ENCODE assay signal across 15 mouse cellular contexts in the genomic region with DNA sequence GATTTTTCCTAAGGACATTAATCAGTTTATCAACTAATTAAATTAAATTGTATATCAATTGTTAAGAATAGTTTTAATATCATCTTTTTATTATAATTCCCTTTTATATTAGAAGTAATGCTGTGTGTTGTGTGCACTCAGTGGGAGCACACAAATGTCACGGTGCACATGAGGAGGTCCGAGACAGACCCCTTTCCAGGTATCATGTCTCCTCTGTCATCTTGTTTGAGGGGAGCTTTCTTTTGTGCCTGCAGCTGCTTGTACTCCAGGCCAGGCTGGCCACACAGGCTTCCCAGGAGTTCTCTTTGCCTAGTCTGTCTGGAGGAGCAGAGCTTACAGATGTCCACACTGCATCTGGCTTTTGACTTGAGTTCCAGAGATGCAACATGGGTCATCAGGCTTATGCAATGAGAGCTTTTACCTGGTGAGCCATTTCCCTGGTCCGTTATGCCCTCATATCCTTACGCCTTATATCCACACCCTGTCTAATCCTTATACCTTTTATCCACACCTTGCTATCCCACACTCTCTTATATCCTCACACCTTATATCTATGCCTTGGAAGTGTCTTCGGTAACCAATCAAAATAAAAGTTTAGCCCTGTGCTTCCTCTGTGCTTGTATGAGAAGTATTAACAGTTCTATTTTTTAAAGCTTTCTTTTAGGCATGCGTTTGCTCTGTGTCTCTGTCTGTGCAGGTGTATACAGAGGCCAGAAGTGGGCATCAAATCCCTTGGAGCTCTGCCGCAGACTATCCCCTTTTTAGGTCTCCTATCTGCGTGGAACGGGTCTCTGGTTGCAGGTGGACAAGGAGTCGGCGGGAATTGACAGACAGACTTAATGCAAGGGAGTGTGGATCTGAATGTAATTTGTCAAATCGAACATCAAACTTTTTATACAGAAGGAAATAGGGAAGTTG. TPM values are rescaled to one million over a fixed set of nuclear protein-coding genes. Genes with fewer than 3 reads are reported as not detected.
DNase-seq lines count a peak whose midpoint lies in the region.
"Had no signal": no experiment of that assay in that cellular context is flagged by ENCODE, and none has a peak within 500 bp of the region (broad histone marks: within the 10 kb centered on the region; RNA-seq: fewer than 3 reads in every experiment).

No protein-coding gene starts in this region.

- DNase-seq in 3T3-L1 (ENCODE audit: low read depth, low spot score) (peak; percentile 94), adipocyte (ENCODE audit: low spot score) (peak; percentile 94)
- no peak for DNase-seq in layer of hippocampus, adult 18-20 months (ENCODE audit: low spot score in 2 of 2)
- DNase-seq in urinary bladder, postnatal 10 days (ENCODE audit: low spot score), result no peak
- DNase-seq: adrenal gland, adult 2 months; adrenal gland, adult 8-10 months; adrenal gland, postnatal 10 days; adrenal gland, postnatal 14 days; adrenal gland, postnatal 25 days; B cell, adult 2 months; cerebellum, adult 11 months; cerebellum, adult 11-12 months; cerebellum, adult 18-20 months; cerebellum, adult 2 months; cerebellum, adult 8-10 months had no signal

RNA-seq across cellular contexts. Expression of a gene that starts 7.4 kb away (rescaled TPM):
- 10 to 100 TPM in 1 of 2 experiments, 1 to 10 TPM in 1; 8.6 to 10.7 TPM for total RNA-seq in layer of hippocampus, adult 18-20 months (2021)

Comparison
In these comparisons a context has a peak if more than half of its experiments do, and no peak if none do; other contexts are left out.
1. DNase-seq: peak in 3T3-L1 (single experiment) and adipocyte (single experiment); none in layer of hippocampus, adult 18-20 months (0 of 2) and urinary bladder, postnatal 10 days (single experiment).